Mouse (Mus musculus): Measurements from ENCODE around the gene Pctp.

The Pctp gene

GRCm38 (mm10) chr11:89971296-89971695 is 31.4 kb downstream of the Pctp start:
- no peak for DNase-seq

DNA sequence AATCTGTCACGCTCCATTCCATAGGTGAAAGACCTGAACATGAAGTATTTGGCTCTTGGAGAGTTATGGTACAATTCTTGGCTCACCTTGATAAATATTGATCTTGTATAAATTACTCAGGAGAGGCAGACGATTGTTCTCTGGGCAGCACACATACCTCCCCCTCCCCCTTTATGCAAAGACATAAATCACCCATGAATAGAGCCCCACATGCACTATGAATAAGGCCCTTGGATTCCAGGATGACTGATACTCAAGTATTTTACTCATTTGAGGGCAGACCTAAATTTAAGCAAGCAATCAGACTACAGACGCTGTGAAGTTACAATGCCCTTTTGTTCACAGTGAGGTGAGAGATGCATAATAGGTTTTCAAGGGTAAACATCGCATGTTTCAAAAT is 32.0 kb downstream of the Pctp start:
- no peak for DNase-seq

DNA sequence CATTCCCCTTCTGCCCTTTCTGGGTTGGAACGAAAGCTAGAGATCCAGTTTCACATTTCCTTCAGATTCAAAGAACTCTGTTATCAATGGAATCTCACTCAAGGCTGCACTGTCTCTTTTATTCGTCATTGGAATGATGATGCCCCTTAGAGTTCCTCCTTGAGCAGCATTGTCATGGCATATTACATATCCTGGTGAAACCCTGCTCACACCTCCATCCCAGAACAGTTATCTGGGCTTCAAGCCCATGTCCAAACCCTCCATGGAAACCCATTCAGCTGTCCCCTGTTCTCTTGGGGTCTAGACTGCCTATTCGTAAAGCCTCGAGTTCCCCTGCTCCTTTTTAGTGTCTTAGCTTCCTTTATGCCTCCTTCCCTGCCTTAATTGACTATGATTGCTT is 33.6 kb downstream of the Pctp start:
- no peak for DNase-seq

DNA sequence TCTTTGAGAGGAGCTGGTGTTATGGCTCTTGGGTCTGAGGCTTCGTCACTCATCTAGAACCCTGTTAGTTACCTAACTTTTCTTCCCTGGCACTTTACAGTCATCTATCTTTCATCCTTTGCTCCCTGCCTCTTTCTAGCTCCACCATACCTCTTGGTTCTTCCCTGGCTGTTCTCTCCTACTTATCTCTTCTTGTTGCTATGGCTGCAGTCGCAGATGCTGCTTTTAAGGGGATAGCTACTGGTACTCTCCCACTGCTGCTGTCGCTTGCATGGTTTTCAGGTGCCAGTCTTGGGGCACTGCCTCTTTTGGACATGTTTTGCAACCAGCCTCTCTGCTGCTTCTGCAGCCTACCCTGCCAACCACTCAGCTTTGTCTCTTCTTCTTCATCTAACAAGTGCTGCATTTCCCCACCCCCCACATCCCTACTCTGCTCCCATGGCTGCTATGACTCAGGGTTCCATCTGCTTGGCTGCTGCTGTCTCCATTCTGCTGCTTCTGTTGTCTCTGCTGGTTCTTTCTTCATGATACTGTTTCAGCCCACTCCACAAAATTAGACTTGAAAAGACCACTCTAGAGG is 51.9 kb downstream of the Pctp start:
- DNase-seq, result peak; percentile 88

DNA sequence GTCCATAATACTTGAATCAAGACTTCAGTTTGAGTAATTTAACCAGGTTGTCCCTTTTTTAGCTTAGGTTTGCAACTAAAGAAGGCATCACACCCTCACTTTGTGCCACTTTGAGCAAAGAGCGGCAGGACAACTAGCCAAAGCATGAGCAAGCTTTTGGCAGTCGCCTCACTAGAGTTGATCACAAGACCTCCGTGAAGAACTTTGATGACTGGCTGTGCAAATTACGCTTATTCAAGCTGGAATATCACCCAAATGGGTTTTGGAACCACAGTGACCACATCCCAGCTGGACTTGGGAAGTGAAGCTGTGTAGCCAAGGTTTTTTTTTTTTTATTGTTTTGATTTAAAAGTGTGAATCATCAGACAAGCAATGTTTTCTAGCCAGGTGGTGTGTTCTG is 54.9 kb downstream of the Pctp start:
- DNase-seq, result no peak

- DNase-seq, result no peak
Observed at GRCm38 (mm10) chr11:89945159-89945558, 57.5 kb downstream of the Pctp start.

DNA sequence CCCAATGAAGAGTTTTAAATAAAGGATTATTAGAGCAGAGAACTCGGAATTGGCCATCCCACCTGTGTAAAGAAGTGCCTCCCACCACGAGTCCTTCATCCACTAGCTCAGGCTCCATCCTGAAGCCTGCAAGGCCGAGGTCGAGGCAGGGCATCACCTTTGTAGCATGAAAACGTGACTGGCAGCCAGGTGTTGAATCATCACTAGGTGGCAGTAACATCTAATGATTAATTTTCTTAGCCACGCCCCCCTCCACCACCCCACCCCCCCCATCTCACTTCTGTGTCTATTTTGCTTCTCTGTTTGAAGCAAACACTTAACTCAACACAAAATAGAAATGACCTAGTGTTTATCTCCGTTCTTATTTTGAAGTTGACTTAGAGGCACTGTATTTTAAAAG is 65.5 kb downstream of the Pctp start:
- DNase-seq, result no peak
